8 mouse cellular contexts compared by ENCODE assay signal in genomic region chr13:55471156-55471818, GRCm38 (mm10). TPM values are rescaled to one million over a fixed set of nuclear protein-coding genes. Genes with fewer than 3 reads are reported as not detected.
A peak's percentile ranks its signal among the peaks of the same experiment; 100 is the strongest.
DNase-seq lines count a peak whose midpoint lies in the region; ATAC-seq and TF ChIP-seq lines count a peak whose summit lies in the region.

No protein-coding gene starts in this region.

- H3K27me3 ChIP-seq in intestine, postnatal 0 days (replicated peaks; ENCODE audit: control insufficient read depth, insufficient read depth, low read length) = peaks cover 11% of the 10 kb centered on the region; the same call in 1 of the 2 replicates

- no peak overlapping the region; the same call in 1 of the 2 replicates for H3K27ac ChIP-seq in intestine, postnatal 0 days (ENCODE audit: low read depth, low read length)

- under 1% methylated on average over 54 of the region's 54 CpGs for WGBS in intestine, postnatal 0 days

- peaks cover 8% of the 10 kb centered on the region; the same call in 1 of the 2 replicates for H3K36me3 ChIP-seq in intestine, postnatal 0 days (ENCODE audit: control insufficient read depth, insufficient read depth)

- peak overlapping the region; percentile 59 for H3K4me3 ChIP-seq in intestine, postnatal 0 days (ENCODE audit: low read depth, low read length)

- H3K4me2 ChIP-seq in intestine, postnatal 0 days (replicated peaks; ENCODE audit: low read depth) = peak overlapping the region; percentile 100

- peak overlapping the region; percentile 51 for H3K9ac ChIP-seq in intestine, postnatal 0 days (ENCODE audit: low read depth, low read length)

- peak; percentile 72 for DNase-seq in 3T3-L1 (ENCODE audit: low read depth, low spot score)
- peak; percentile 91 for DNase-seq in adrenal gland, adult 2 months
- DNase-seq in embryo, embryonic 11 days = peak; percentile 93
- DNase-seq in liver = peak; percentile 78
- DNase-seq in monocyte, adult 2 months (ENCODE audit: low read depth in 1 of 2, low spot score in 2 of 2) = peak; percentile 44 to 80
- peak; percentile 80 to 93 for DNase-seq in spleen, postnatal 4 days (ENCODE audit: low spot score in 2 of 2)

- peak; percentile 96 for TF ChIP-seq CTCF in intestine, postnatal 0 days (IDR thresholded peaks at IDR 0.05; ENCODE audit: low read depth)

- 0 out of 2 replicates have a peak, but pooled peaks cover 4% of the 10 kb centered on the region for H3K4me1 ChIP-seq in intestine, postnatal 0 days (replicated peaks; ENCODE audit: control insufficient read depth, insufficient read depth, low read length)

- H3K9me3 ChIP-seq in intestine, postnatal 0 days (ENCODE audit: control insufficient read depth) = no peaks in the 10 kb centered on the region

- peak; percentile 60 for ATAC-seq in granulocyte monocyte progenitor cell, adult 5-6 weeks (replicated peaks; ENCODE audit: poor library complexity, severe bottlenecking)
- peak; percentile 46 for ATAC-seq in intestine, postnatal 0 days

RNA-seq across cellular contexts. Expression of gene Prr7, which starts 7.2 kb away (rescaled TPM):
- total RNA-seq in adrenal gland, adult 2 months (2021) = 1 to 10 TPM; 1.5 to 4.1 TPM
- 59.0 and 66.3 TPM in 2 replicates for polyA plus RNA-seq in adrenal gland, adult 2 months (2012; rRNA removed)
- 1.9 TPM in 1 of 2 replicates, not detected in the other for total RNA-seq in granulocyte monocyte progenitor cell, adult 5-6 weeks (2014; fragmentation: Nextera tagmentation)
- total RNA-seq in granulocyte monocyte progenitor cell, adult 5-6 weeks (2017) = 1.6 TPM in 1 of 2 replicates, not detected in the other
- 0.14 and 0.27 TPM in 2 replicates for polyA plus RNA-seq in intestine, postnatal 0 days (2015; fragmentation: Nextera tagmentation; extraction: Ambion mirVana)

RNA-seq across cellular contexts. Expression of gene Dbn1, which starts 16.6 kb away (rescaled TPM):
- total RNA-seq in adrenal gland, adult 2 months (2021) = 10 to 100 TPM; 12.6 to 25.9 TPM
- polyA plus RNA-seq in adrenal gland, adult 2 months (2012; rRNA removed) = 41.5 and 44.1 TPM in 2 replicates
- 0.19 and 1.4 TPM in 2 replicates for total RNA-seq in granulocyte monocyte progenitor cell, adult 5-6 weeks (2014; fragmentation: Nextera tagmentation)
- total RNA-seq in granulocyte monocyte progenitor cell, adult 5-6 weeks (2017) = 1.6 and 1.9 TPM in 2 replicates
- polyA plus RNA-seq in intestine, postnatal 0 days (2015; fragmentation: Nextera tagmentation; extraction: Ambion mirVana) = 31.3 and 34.8 TPM in 2 replicates

RNA-seq across cellular contexts. Expression of gene Grk6, which starts 26.4 kb away (rescaled TPM):
- total RNA-seq in adrenal gland, adult 2 months (2021) = 10 to 100 TPM; 28.4 to 36.5 TPM
- polyA plus RNA-seq in adrenal gland, adult 2 months (2012; rRNA removed) = 48.5 and 70.5 TPM in 2 replicates
- 56.7 and 62.4 TPM in 2 replicates for total RNA-seq in granulocyte monocyte progenitor cell, adult 5-6 weeks (2014; fragmentation: Nextera tagmentation)
- total RNA-seq in granulocyte monocyte progenitor cell, adult 5-6 weeks (2017) = 64.8 and 67.5 TPM in 2 replicates
- 10.5 and 11.4 TPM in 2 replicates for polyA plus RNA-seq in intestine, postnatal 0 days (2015; fragmentation: Nextera tagmentation; extraction: Ambion mirVana)

RNA-seq across cellular contexts. Expression of gene Pdlim7, which starts 42.2 kb away (rescaled TPM):
- total RNA-seq in adrenal gland, adult 2 months (2021) = 10 to 100 TPM; 15.2 to 19.5 TPM
- 45.2 and 52.4 TPM in 2 replicates for polyA plus RNA-seq in adrenal gland, adult 2 months (2012; rRNA removed)
- total RNA-seq in granulocyte monocyte progenitor cell, adult 5-6 weeks (2014; fragmentation: Nextera tagmentation) = 10.2 and 23.3 TPM in 2 replicates
- 4.1 and 5.7 TPM in 2 replicates for total RNA-seq in granulocyte monocyte progenitor cell, adult 5-6 weeks (2017)
- polyA plus RNA-seq in intestine, postnatal 0 days (2015; fragmentation: Nextera tagmentation; extraction: Ambion mirVana) = 131 and 142 TPM in 2 replicates

RNA-seq across cellular contexts. Expression of gene F12, which starts 44.7 kb away (rescaled TPM):
- 1 to 10 TPM in 1 of 2 experiments, not detected in 1; 1.5 TPM for total RNA-seq in adrenal gland, adult 2 months (2021)
- polyA plus RNA-seq in adrenal gland, adult 2 months (2012; rRNA removed) = 0.10 and 0.34 TPM in 2 replicates
- not detected in 2 replicates for total RNA-seq in granulocyte monocyte progenitor cell, adult 5-6 weeks (2014; fragmentation: Nextera tagmentation)
- not detected in 2 replicates for total RNA-seq in granulocyte monocyte progenitor cell, adult 5-6 weeks (2017)
- polyA plus RNA-seq in intestine, postnatal 0 days (2015; fragmentation: Nextera tagmentation; extraction: Ambion mirVana) = 1.2 and 2.3 TPM in 2 replicates

Comparison
In these comparisons a context has a peak if more than half of its experiments do, and no peak if none do; other contexts are left out.
1. RNA of gene Dbn1, which starts 16.6 kb away (total RNA-seq): 12.6 to 25.9 TPM in adrenal gland, adult 2 months; 0.19 to 1.9 TPM in granulocyte monocyte progenitor cell, adult 5-6 weeks; every median in the first group is over 4 times any median in the second.
2. Peak in every context shown above with its lines, with median percentiles within 50 percentile points of each other: DNase-seq.